Mouse (Mus musculus) hindlimb bud, embryonic 11.5 days (tissue): Measurements from ENCODE around the gene Atg2b.

ENCODE experiments used
- DNase-seq: peaks from one replicate; pipeline ENCODE4 v3.0.0-alpha.2; 2012; ENCODE audit warnings: low read depth, low spot score; ENCODE audit errors: extremely low spot score

Gene Atg2b

DNA sequence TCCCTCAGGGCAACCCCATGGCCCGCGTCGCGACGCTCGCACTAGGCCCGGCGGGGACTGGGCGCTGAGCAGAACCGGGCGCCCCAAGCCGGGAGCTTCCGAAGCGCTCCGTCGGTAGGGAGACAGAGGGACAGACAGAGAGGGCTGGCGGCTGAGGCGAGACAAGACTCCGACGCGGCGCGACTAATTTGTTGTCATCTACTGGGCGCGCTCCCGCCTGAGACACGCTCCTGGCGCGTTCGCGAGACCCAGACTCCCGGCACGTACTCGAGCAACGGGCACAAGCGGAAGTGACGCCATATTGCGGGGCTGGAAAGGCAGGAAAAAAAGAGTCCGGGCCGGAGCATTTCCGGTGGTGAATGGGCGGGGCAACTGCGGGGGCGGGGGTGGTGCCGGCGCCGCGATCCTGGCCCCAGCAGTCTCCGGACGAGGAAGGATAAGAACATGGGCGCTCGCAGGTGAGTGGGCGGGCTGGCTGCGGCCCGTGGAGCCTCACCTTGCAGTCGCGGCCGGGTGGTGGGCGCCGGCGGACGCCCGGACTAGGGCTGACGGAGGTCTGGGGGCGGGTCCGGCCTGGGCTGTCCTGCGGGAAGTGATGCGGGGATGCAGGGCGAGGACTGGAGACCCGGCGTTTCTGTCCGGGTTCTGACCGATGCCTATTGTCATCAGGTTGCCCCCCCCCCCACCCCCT, at the start of gene Atg2b:
Gene Atg2b, minus strand, starts transcription at position 211 of the 691 bp plus-strand sequence.
- DNase-seq: peak; percentile 89

DNA sequence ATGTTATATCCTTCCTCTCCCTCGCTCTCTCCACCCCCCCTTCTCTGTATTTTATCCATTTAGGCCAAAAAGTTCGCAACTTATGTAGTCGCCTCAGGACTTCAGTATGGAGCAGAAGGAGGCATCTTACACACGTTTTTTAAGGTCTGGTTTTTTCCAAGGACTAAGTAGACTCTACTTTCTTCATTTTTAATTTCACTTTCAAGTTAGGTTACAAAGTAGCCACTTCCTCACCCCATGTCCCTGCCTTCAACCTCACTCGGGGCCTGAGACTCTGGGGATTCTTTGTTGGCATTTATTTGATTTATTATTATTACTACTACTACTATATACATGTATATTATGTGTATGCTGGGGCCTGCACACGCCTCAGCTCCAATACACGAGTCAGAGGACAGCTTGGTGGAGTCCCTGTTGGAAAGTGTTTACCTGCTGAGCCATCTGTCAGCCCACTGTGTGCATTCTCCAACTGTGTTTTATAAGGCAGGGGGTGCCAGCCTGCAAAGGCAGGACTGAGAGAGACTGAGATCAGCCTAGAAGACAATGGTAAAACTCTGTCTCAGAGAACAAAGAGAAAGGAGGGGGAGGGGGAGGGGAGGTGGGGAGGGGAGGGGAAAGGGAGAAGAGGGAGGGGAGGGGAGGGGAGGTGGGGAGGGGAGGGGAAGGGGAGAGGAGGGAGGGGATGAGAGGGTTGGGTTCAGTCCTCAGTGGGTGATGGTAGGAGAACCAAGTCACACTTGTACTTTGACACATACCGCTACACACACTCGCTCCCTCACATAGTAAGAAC, 48.6 kb upstream of the Atg2b start:
- DNase-seq: no peak

GRCm38 (mm10) chr12:105730851-105731460, 45.9 kb upstream of the Atg2b start:
- DNase-seq: no peak

- no peak for DNase-seq
These were observed 43.0 kb upstream of the Atg2b start for GRCm38 (mm10) chr12:105727964-105728363.

DNA sequence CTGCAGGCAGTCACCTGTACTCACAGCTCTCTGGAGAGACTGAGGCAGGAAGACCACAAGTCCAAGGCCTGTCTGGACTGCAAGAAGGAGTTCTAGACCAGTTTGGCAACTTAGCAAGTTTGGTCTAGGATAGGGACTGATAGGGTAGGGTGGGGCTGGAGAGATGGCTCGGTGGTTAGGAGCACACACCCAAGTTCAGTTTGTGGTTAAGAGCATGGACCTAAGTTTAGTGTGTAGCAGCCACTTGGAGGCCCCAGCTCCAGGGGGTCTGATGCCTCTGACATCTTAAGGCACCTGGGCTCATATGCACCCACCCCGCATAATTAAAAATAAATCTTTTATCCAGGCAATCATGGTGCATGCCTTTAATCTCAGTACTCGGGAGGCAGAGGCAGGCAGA, 42.3 kb upstream of the Atg2b start:
- DNase-seq: no peak

DNA sequence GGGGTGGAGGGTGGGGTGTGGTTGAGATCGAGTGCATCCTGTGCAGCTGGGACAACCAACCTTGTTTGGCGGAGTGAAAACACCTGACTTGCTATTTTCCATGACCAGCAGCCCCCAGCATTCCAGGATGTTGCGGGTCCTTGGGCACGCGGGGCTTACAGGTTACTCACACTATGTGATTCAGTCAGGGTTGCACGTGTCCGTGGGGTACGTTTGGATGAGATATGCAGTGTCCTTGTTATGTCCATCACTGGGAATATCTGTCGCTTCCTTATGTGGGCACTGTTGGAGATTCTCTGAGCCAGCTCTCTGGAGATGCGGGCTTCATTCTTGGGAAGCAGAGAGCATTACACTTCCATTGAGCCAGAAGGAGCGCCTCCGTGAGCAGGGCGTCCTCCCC, 40.7 kb upstream of the Atg2b start:
- no peak for DNase-seq

DNA sequence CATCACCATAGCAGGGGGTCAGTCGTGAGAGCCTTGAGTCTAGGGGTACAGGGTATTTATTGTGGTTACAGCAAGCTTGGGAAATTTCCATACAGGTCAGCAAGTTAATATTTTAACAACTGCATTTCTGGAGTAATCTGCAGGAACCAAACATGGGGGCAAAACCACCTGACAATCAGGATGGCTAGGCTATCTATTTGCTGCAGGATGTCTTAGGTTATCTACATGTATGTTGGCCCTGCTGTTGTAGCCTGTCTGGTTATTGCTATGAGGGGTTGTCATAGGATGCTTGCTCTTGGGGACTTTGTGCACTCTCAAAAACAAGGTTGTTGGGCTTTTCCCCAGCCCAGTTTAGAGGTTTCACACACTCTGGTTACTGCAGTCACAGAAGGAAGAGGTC, 39.6 kb upstream of the Atg2b start:
- no peak for DNase-seq

- DNase-seq: peak; percentile 71
These were observed 37.6 kb upstream of the Atg2b start for GRCm38 (mm10) chr12:105722657-105723056.

DNA sequence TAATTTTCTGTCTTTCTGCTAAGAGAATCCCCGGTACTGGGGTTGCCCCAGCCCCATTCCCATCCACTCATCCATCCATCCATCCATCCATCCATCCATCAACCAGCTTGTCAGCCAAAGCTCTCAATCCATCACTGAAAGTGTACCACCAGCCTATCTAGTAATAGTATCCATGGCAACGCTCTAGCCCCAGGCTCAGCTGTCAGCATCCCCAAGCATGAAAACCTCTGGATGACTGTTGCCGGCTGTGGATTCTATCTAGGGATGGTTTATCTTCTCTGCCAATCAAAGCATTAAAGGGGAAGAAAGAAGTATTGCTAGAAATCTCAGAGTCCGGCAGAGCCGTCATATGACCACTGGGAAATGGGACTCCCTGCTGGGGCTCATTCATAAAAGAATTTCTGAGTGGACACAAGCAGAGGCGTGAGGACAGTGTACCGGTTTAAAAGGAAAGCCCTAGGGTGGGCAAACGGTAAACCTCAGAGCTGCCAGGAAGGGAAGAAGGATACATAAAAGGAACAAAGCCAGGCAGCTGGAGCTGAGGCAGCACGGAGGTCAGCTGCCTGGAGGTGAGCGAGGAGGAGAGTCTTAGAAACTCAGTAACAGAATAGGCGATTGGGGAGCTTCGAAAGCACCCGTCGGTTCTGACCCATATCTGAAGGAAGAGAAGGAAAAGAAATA, 36.6 kb upstream of the Atg2b start:
- no peak for DNase-seq

DNA sequence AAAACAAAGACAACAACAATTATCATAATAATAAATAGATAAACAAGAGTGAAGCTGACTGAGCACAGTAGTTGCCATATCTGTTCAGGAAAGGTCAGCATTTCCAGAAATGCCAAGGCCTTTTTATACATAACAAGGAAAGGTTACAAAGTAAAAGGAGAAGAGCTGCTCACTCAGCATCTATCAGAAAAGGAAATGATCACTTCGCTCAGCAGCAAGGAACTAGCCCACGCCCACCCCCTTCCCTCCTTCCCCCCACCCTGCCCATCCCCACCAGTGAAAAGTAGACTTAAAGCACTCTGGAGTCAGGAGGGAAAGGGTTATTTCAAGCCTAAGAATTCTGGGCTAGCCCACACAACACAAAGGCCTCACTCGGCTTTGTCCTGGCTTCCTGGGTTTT, 35.2 kb upstream of the Atg2b start:
- DNase-seq: no peak

GRCm38 (mm10) chr12:105718616-105719015, 33.6 kb upstream of the Atg2b start:
- no peak for DNase-seq

DNA sequence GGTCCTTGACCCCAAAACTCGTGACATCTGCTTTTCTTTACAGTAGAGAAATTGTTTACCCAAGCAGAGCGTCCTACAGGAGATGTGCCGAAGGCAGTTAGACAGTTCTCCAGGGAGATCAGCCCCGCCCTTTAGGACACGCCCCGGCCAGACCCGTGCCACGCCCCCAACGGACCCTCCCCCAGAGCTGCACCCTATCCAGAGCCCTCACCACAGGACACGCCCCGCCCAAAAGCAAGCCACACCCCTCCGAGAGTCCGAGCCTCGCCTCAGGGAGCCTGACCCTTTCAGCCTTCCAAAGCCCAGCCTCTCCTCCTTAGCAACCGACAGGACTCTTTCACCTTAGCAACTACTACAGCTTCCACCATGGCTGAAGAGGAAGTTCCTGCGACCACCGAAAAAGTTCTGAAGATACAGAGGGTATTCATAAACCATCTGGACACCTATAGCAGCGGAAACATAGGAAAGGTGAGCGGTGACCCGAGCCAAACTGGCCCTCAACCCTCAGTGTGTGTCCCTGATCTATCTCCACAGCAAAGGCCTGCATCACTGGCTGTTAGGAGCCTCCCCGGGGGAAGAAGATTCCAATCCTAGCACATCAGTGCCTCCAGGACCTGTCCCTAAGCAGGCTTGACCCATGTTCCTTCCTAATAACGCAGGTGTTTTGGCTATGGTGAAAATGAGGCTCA, 20.9 kb upstream of the Atg2b start, which contains the start of gene Ak7:
Gene Ak7, plus strand, starts transcription at position 178 of the 689 bp plus-strand sequence.
- DNase-seq: no peak

DNA sequence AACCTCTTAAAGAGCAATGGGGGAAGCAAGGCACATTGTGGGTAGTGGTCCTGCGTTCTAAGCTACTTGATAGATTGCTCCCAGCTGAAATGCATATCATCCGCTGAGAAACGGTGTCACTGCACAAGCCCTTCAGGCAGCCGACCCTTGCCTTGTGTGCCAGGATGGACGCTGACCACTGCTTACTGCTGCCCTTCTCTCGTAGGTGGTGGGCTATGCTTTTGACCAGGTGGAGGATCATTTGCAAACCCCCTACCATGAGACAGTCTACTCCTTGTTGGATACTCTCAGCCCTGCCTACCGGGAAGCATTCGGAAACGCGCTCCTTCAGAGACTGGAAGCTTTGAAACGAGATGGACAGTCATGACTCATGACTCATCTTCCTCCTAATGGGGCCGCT, 15.4 kb upstream of the Atg2b start:
- DNase-seq: no peak

DNA sequence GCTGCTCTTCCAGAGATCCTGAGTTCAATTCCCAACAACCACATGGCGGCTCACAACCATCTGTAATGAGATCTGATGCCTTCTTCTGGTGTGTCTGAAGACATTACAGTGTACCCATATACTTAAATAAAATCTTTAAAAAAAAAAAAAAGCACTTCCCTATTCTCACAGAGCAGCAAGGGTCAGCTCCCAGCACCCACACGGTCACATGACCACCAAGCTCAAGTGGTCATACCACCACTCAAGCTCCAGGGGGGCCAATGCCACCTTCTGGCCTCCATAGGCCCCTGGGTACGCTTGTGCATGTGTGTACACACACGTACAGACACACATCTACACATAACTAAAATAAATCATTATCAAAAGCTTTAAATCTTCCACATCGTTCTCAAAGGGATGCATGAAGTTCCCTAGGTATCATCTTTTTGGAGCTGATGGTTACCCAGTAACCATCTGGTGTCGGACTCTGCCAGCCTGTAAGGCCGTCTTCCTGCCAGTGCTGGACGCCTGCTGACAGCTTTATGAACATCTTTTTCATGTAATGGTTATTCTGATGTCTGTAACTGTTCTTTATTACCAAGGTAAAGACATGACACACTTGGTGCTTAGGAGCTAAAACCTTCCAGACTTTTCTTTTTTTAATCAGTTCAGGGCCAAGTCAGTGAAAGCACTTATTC, 12.2 kb upstream of the Atg2b start:
- no peak for DNase-seq

GRCm38 (mm10) chr12:105695848-105696247, 10.8 kb upstream of the Atg2b start:
- DNase-seq: no peak

GRCm38 (mm10) chr12:105694021-105694420, 9.0 kb upstream of the Atg2b start:
- DNase-seq: no peak

GRCm38 (mm10) chr12:105689435-105689834, 4.4 kb upstream of the Atg2b start:
- DNase-seq: no peak

- no peak for DNase-seq
These were observed 3.5 kb upstream of the Atg2b start for GRCm38 (mm10) chr12:105688546-105688945.

DNA sequence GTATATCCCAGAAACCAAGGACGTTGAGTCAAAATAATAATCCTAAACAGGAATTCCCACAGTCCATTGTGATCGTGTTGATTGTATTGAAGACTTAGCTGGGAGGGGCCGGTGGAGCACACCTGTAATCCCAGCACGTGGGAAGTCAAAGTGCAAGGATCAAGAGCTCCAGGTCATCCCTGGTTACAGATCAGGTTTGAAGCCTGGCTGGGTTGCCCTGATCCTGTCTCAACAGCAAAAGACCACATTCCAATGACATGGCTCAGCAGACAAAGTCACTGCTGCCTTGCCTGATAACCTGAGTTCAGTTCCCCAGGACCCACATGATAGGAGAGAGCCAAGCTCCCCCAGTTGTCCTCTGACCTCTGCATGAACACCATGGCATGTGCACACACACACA, 2.4 kb upstream of the Atg2b start:
- no peak for DNase-seq

DNA sequence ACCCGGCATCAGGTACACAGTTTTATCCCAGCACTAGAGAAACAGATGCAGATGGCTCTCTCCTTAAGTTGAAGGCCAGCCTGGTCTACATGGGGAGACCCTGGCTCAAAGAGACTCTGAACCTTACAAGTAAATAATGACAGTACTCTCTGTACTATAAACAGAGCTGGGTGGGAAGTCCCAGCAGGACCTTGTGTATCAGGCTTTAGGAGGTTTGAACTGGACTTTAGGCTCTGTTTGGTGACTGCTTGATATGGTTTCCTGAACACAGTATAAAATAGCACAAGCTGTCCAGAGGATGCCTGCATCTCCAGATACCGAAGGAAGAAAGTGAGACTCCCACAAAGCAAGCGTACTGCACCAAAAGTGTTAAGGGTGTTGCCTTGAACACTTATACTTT, 1.8 kb upstream of the Atg2b start:
- no peak for DNase-seq
